Mouse (Mus musculus): ENCODE measurements around the gene Wdr12. TPM values are rescaled to one million over a fixed set of nuclear protein-coding genes. Genes with fewer than 3 reads are reported as not detected.

The Wdr12 gene
- total RNA-seq, 2 experiments from 2014 or later: 32.1 to 32.8 TPM

Other genes starting within 250 kb of the Wdr12 start
- 10 to 100 TPM; 55.5 to 56.7 TPM for gene Fam117b, start 185.6 kb downstream of the Wdr12 start, total RNA-seq (2021)
- gene Ica1l, start 55.5 kb downstream of the Wdr12 start, total RNA-seq (2021): 10 to 100 TPM; 37.9 to 40.2 TPM
- gene Carf, start 398 bp downstream of the Wdr12 start, total RNA-seq (2021): 10 to 100 TPM; 23.6 to 24.0 TPM
- gene Nbeal1, start 82.0 kb upstream of the Wdr12 start, total RNA-seq (2021): 10 to 100 TPM; 26.2 to 26.5 TPM
- 1 to 10 TPM; 8.9 to 9.9 TPM for gene Cyp20a1, start 244.7 kb upstream of the Wdr12 start, total RNA-seq (2021)

All from left cerebral cortex, adult 18-20 months (tissue).